Mouse (Mus musculus) G1E-ER4 (cell line): ENCODE measurements around the gene Pim2. TPM values are rescaled to one million over a fixed set of nuclear protein-coding genes. Genes with fewer than 3 reads are reported as not detected.
"Not testable (repeated sequence)": the region's sequence is repeated elsewhere in the genome, so short reads cannot be mapped to it uniquely, and the experiment has no call there.

Experiments
- GATA1 ChIP-seq: IDR thresholded peaks from one replicate; pipeline ENCODE4 v1.8.0; 2012; ENCODE audit warnings: low read length, inconsistent platforms
- polyA plus RNA-seq: library from polyadenylated mRNA; stranded (reverse); fragments of >175 nt; gene quantifications from 2 replicates; pipeline ENCODE4 v1.2.3, GENCODE M21; 2012

The Pim2 gene
- polyA plus RNA-seq, 1 experiment = 14.2 TPM

- no peak for TF ChIP-seq GATA1
Observed at GRCm38 (mm10) chrX:7883841-7884567, 5.9 kb downstream of the Pim2 start, which contains the start of gene Slc35a2. TSS of gene Slc35a2 (plus strand) at chrX:7884028.

DNA sequence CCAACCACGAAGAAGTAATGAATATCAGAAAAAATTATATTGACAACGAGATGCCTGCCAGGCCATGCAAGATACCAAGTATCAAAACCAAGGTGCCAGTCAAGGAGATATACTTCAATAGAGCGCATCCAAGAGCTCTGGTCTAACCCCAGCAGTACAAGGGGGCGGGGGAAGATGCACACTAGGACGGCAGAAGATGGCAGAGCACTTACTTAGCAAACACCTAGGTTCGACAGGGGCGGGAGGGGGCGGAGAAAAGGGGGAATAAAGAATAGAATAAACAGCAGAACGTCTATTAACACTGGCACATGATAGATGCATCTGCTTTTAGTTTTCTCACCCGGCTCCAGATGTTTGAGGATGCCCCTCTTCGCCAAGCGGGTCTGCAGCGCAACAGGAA lies 20.1 kb downstream of the Pim2 start:
- no peak for TF ChIP-seq GATA1

DNA sequence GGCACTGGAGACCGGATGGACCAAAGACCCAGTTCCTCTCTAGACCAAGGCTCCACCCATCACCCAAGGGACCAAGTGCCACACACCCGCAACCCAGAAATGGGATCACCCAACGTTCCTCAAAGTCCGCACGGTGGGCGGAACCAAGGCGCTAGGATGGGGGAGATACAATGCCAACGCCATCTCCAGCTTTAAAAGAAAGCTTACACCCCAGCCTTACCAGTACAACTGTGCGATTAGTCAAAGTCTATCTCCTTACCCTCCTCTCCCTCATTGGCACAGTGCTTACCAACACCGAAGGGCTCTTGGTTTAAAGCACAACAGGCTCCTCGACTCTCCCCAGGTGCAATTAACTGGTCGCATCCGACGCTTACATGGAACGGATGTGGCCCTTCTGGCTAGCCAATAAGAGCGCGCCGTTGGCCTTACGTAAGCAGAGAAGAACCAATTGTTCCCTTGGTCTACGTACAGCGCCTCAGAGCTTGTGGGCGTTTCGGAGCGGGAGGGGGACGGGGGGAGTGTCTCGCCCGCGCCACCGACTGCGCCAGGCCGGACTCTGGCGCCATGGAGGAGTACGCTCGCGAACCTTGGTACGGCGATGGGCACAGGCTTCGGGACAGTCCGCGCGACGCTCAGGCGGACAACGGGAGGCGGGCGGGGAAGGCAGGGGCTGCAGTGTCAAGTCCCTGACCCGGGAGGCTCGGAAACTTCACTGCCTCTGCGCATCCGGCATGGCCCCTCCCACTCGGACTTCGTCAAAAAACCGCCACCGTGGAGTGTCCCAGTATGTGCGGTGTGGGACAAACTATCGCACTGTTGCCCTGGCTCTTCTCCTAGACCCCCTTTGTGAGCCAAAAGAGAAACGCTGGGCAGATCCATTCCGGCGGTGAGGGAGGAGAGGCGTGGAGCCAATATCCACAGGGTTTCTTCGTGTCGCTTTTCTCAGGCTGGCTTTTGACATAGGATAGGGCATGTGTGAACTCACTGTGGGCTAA lies 21.1 kb downstream of the Pim2 start, which contains the start of the genes Pqbp1 and Timm17b:
Gene Pqbp1 (minus strand): TSS at position 390 of the 995 bp plus-strand sequence.
Gene Timm17b (plus strand): TSS at position 478 of the 995 bp plus-strand sequence.
- TF ChIP-seq GATA1 = no peak

DNA sequence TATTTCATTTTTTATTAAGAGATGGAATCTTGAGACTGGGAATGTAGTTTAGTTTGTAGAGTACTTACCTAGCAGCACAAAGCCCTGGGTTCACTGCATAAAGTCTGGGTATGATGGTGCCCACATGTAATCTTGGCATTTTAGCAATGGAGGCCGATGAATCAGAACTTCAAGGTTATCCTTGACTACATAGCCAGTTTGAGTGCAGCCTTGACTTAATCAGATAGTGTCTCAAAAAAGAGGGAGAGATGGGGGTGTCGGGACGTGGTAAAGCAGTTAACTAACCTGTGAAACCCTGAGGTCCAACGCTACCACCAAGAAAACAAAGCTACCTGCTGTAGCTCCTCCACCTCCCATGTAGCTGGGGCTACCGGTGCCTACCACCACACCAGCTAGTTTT lies 26.4 kb downstream of the Pim2 start:
- no peak for TF ChIP-seq GATA1

GRCm38 (mm10) chrX:7907735-7908134 lies 29.7 kb downstream of the Pim2 start, which contains the start of gene Gm10491:
TSS of gene Gm10491 (minus strand) at chrX:7907835.
- TF ChIP-seq GATA1 = no peak

DNA sequence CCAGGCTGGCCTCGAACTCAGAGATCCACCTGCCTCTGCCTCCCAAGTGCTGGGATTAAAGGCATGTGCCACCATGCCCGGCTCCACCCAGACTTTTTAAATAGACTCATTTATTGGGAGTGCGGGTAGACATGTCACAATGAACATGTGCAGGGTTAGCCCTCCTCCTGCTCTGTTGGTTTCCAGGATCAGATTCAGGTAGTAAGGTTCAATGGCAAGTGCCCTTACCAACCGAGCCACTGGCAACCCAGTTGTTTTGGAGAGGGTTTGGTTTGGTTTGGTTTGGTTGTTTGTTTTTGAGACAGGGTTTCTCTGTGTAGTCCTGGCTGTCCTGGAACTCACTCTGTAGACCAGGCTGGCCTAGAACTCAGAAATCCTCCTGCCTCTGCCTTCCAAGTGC lies 31.2 kb downstream of the Pim2 start, which contains the start of gene Gm10490:
Gene Gm10490 (plus strand): TSS at position 301 of the 400 bp plus-strand sequence.
- not testable (repeated sequence) for TF ChIP-seq GATA1

DNA sequence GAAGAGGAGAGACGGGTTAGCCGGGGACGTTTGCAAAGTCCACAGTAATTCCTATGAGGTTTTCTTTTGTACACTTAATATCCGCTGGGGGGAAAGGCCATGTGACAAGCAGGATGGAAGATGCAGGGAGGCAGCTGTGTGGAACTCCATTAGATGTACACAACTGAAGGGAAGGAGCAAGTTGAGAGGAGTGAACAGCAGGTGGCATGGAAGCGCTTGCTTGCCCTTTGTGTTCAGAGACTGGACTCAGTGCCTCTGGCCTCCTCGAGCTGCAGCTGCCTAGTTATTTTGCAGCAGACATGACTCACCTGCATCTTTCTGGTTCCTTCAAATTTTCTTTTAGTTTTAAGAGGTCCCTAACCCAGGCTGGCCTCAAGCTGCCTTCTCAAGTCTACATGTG lies 32.4 kb downstream of the Pim2 start:
- no peak for TF ChIP-seq GATA1

DNA sequence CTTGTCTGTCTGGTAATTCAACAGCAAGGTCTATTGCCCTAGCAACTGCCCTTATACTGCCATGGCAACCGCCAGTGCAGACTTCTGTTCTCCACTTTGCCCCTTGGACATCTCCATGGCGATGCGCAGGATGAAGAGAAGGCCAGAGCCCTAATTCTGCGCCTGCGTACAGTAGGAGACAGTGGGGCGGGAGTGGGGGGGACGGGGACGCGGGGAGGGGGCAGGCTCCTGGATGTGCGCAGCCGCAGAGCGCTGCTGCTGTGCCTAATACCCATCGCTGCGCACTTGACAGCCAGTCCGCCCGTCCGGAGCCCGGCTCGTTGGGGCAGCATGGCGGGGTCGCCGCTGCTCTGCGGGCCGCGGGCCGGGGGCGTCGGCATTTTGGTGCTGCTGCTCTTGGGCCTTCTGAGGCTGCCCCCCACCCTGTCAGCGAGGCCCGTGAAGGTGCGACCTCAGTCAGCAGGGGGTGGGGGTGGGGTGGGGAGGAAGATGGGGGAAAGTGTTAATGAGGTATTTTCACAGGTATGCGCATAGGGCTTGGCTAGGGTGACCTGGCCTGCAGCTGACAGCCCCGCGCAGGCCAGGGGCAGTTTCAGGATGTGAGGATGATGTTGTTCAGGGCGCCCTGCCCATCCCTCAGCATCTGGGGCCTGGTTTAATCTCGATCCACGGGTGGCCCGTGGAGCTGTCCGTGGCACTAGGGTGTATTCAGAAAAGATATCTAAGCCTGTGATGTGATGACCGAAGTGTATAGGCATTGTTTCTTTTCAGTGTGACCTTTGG lies 41.7 kb downstream of the Pim2 start, which contains the start of gene Pcsk1n:
Gene Pcsk1n (plus strand): TSS at position 222 of the 783 bp plus-strand sequence.
- no peak for TF ChIP-seq GATA1

- TF ChIP-seq GATA1 = no peak
Observed at GRCm38 (mm10) chrX:7922032-7922431, 44.0 kb downstream of the Pim2 start.

DNA sequence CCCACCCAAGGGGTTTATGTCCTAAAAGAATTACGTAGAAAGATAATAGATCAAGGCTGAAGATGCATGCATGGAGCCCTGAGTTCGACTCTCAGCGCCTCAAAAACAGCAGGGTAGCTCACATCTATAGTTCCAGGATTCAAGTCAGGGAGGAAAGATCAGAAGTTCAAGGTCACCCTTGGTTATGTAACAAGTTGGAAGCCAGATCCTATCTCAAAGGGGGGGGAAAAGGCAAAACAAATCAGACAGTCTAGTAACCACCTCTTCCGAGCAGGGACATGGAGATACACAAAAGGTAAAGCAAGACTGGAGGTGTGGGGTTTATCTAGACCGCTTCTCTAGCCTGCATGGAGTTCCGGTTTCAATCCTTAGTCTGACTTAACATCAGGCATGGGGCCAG lies 48.2 kb downstream of the Pim2 start:
- no peak for TF ChIP-seq GATA1

DNA sequence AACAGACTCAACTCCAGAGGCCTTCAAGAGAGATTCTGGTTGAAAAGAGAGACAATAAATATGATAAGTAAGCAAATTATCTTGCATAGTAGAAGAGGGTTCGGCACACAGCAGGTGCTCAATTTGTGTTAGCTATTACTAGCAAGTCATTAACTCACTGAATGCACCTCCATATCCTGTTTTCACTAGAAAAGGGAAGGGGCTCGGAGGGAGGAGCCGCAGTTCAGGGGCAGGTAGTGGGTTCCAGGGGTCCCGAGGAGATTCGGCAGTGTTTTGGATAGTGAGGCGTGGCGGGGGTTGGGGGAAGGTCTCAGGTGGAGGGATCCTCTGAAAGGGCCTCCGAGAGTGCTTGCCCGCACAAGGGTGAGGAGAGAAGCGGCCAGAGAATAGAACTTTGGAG lies 49.1 kb downstream of the Pim2 start:
- TF ChIP-seq GATA1 = no peak

- no peak for TF ChIP-seq GATA1
Observed at GRCm38 (mm10) chrX:7928270-7928790, 50.3 kb downstream of the Pim2 start, which contains the start of gene Eras. TSS of gene Eras (minus strand) at chrX:7928607.

Other genes with a start within 250 kb of the Pim2 start
- 0.18 and 0.27 TPM in 2 replicates for gene Syp, start 239.8 kb upstream of the Pim2 start, polyA plus RNA-seq
- not detected in 2 replicates for gene Prickle3, start 221.0 kb upstream of the Pim2 start, polyA plus RNA-seq
- gene Plp2, start 206.9 kb upstream of the Pim2 start, polyA plus RNA-seq = 8.9 and 13.9 TPM in 2 replicates
- gene Magix, start 197.0 kb upstream of the Pim2 start, polyA plus RNA-seq = not detected in 2 replicates
- 6.1 and 9.3 TPM in 2 replicates for gene Gpkow, start 181.1 kb upstream of the Pim2 start, polyA plus RNA-seq
- gene Wdr45, start 163.9 kb upstream of the Pim2 start, polyA plus RNA-seq = 14.2 and 17.0 TPM in 2 replicates
- 1.5 and 4.7 TPM in 2 replicates for gene Gm45208, start 156.0 kb upstream of the Pim2 start, polyA plus RNA-seq
- 9.2 and 10.4 TPM in 2 replicates for gene Praf2, start 149.8 kb upstream of the Pim2 start, polyA plus RNA-seq
- 9.6 and 11.4 TPM in 2 replicates for gene Ccdc120, start 127.4 kb upstream of the Pim2 start, polyA plus RNA-seq
- 36.2 and 43.7 TPM in 2 replicates for gene Tfe3, start 115.7 kb upstream of the Pim2 start, polyA plus RNA-seq
- 23.3 and 28.3 TPM in 2 replicates for gene Gripap1, start 88.5 kb upstream of the Pim2 start, polyA plus RNA-seq
- gene Kcnd1, start 56.0 kb upstream of the Pim2 start, polyA plus RNA-seq = 0.22 and 0.31 TPM in 2 replicates
- gene Otud5, start 36.9 kb upstream of the Pim2 start, polyA plus RNA-seq = 71.5 and 82.8 TPM in 2 replicates
- gene Slc35a2, start 5.8 kb downstream of the Pim2 start, polyA plus RNA-seq = 60.7 and 69.5 TPM in 2 replicates
- gene Pqbp1, start 21.0 kb downstream of the Pim2 start, polyA plus RNA-seq = 179 and 197 TPM in 2 replicates
- gene Timm17b, start 21.1 kb downstream of the Pim2 start, polyA plus RNA-seq = 129 and 177 TPM in 2 replicates
- not detected in 2 replicates for gene Gm10491, start 29.6 kb downstream of the Pim2 start, polyA plus RNA-seq
- gene Gm10490, start 31.3 kb downstream of the Pim2 start, polyA plus RNA-seq = not detected in 2 replicates
- gene Pcsk1n, start 41.6 kb downstream of the Pim2 start, polyA plus RNA-seq = not detected in 2 replicates
- gene Eras, start 50.3 kb downstream of the Pim2 start, polyA plus RNA-seq = not detected in 2 replicates
- gene Hdac6, start 69.6 kb downstream of the Pim2 start, polyA plus RNA-seq = 2.6 and 3.2 TPM in 2 replicates
- gene Gata1, start 99.8 kb downstream of the Pim2 start, polyA plus RNA-seq = 1,486 and 2,392 TPM in 2 replicates
- gene Glod5, start 140.2 kb downstream of the Pim2 start, polyA plus RNA-seq = not detected in 2 replicates
- 19.8 and 22.2 TPM in 2 replicates for gene Suv39h1, start 196.5 kb downstream of the Pim2 start, polyA plus RNA-seq
- 177 and 230 TPM in 2 replicates for gene Was, start 212.2 kb downstream of the Pim2 start, polyA plus RNA-seq